Mouse (Mus musculus) limb, embryonic 14.5 days (tissue): Measurements from ENCODE around the gene Tnip1. TPM values are rescaled to one million over a fixed set of nuclear protein-coding genes. Genes with fewer than 3 reads are reported as not detected.
"Not testable (repeated sequence)": the region's sequence is repeated elsewhere in the genome, so short reads cannot be mapped to it uniquely, and the experiment has no call there.

Experiments used
- ATAC-seq: fragments of 200-750 bp; cut with Nextera tagmentation; 2 replicates; pipeline ENCODE4 v1.8.0; 2017; ENCODE audit warnings: low read depth, moderate number of reproducible peaks, moderate TSS enrichment; ENCODE audit not compliant: low FRiP score
- DNase-seq: peaks from one replicate; pipeline ENCODE4 v3.0.0-alpha.2; 2015; ENCODE audit warnings: low spot score
- H3K27ac ChIP-seq: fragments of 300-500 bp; sonication (generic); replicated peaks from 2 replicates; pipeline ENCODE4 v1.5.1; 2014; ENCODE audit warnings: low read depth, mild to moderate bottlenecking, low read length, moderate library complexity, mixed read lengths
- H3K27me3 ChIP-seq: fragments of 300-500 bp; sonication (generic); 2 replicates; pipeline ENCODE4 v1.6.1; 2014; ENCODE audit warnings: low read length, mixed read lengths; ENCODE audit not compliant: control insufficient read depth, insufficient read depth
- H3K36me3 ChIP-seq: fragments of 300-500 bp; sonication (generic); 2 replicates; pipeline ENCODE4 v1.6.1; 2014; ENCODE audit warnings: mild to moderate bottlenecking, low read length, moderate library complexity, mixed read lengths; ENCODE audit not compliant: control insufficient read depth, insufficient read depth
- H3K4me1 ChIP-seq: fragments of 300-500 bp; sonication (generic); 2 replicates; pipeline ENCODE4 v1.6.1; 2014; ENCODE audit warnings: antibody characterized with exemption, low read length, mixed read lengths; ENCODE audit not compliant: control insufficient read depth, insufficient read depth
- H3K4me2 ChIP-seq: fragments of 300-500 bp; sonication (generic); replicated peaks from 2 replicates; pipeline ENCODE4 v1.6.1; 2014; ENCODE audit warnings: low read depth, mild to moderate bottlenecking, low read length, moderate library complexity; ENCODE audit not compliant: severe bottlenecking
- H3K4me3 ChIP-seq: fragments of 300-500 bp; sonication (generic); replicated peaks from 2 replicates; pipeline ENCODE4 v1.5.1; 2014; ENCODE audit warnings: low read length
- H3K9ac ChIP-seq: fragments of 300-500 bp; sonication (generic); 2 replicates; pipeline ENCODE4 v1.6.1; 2014; ENCODE audit warnings: mild to moderate bottlenecking, low read depth, low read length, moderate library complexity; ENCODE audit not compliant: severe bottlenecking
- H3K9me3 ChIP-seq: fragments of 300-500 bp; sonication (generic); 2 replicates; pipeline ENCODE4 v1.6.1; 2016; ENCODE audit warnings: low read length; ENCODE audit not compliant: control insufficient read depth
- POLR2A ChIP-seq: fragments of 200-500 bp; IDR thresholded peaks from 2 replicates; pipeline ENCODE4 v1.8.0; 2012; ENCODE audit warnings: inconsistent platforms, mild to moderate bottlenecking, moderate library complexity, borderline replicate concordance; ENCODE audit not compliant: insufficient read depth, insufficient read length; ENCODE audit errors: extremely low read depth
- WGBS: fragments of 180-500 bp; shearing (Covaris S2); extraction: QIAGEN DNeasy Blood & Tissue Kit; methylation state at CpG from one replicate; pipeline ENCODE4 v1.1.7; 2014; 5-methylcytosine and 5-hydroxymethylcytosine counted together
- polyA plus RNA-seq, 2 experiments: library from polyadenylated mRNA; depleted of rRNA in 1 of 2; stranded (reverse) in 1 of 2; unstranded in 1 of 2; fragments of >200 nt; fragmentation: Nextera tagmentation in 1 of 2; extraction: Ambion mirVana in 1 of 2; gene quantifications; 2 replicates each; pipeline versions ENCODE4 v1.2.1 to v1.2.3; 2012 to 2014

The Tnip1 gene
- polyA plus RNA-seq, 2 experiments: 20.0 to 21.6 TPM

GRCm38 (mm10) chr11:54961164-54961850 is 1.4 kb downstream of the Tnip1 start:
- 69% methylated on average over 6 of the region's 6 CpGs for WGBS
- H3K9me3 ChIP-seq: no peaks in the 10 kb centered on the region
- H3K9ac ChIP-seq: no peak overlapping the region
- no peaks in the 10 kb centered on the region for H3K27me3 ChIP-seq
- no peak overlapping the region for H3K27ac ChIP-seq
- DNase-seq (no peak), ATAC-seq (no peak)
- H3K4me2 ChIP-seq: no peak overlapping the region
- no peak overlapping the region for H3K4me3 ChIP-seq
- no peaks in the 10 kb centered on the region for H3K36me3 ChIP-seq
- TF ChIP-seq POLR2A: no peak
- no peaks in the 10 kb centered on the region; the same call in 1 of the 2 replicates for H3K4me1 ChIP-seq

GRCm38 (mm10) chr11:54960251-54960650 is 2.5 kb downstream of the Tnip1 start:
- Histone ChIP-seq H3K4me3 (no peak overlapping the region), H3K4me1 (no peaks in the 10 kb centered on the region; the same call in 1 of the 2 replicates), H3K4me2 (no peak overlapping the region), H3K27me3 (no peaks in the 10 kb centered on the region), H3K27ac (no peak overlapping the region), H3K36me3 (no peaks in the 10 kb centered on the region), H3K9me3 (no peaks in the 10 kb centered on the region), H3K9ac (no peak overlapping the region)
- no peak for TF ChIP-seq POLR2A
- DNase-seq (no peak), ATAC-seq (no peak)
- 85% methylated on average over 6 of the region's 6 CpGs for WGBS

GRCm38 (mm10) chr11:54958571-54959073 is 4.1 kb downstream of the Tnip1 start:
- Histone ChIP-seq H3K4me3 (no peak overlapping the region), H3K4me2 (no peak overlapping the region), H3K36me3 (no peaks in the 10 kb centered on the region), H3K9ac (no peak overlapping the region), H3K9me3 (no peaks in the 10 kb centered on the region), H3K4me1 (peaks cover 7% of the 10 kb centered on the region), H3K27ac (no peak overlapping the region), H3K27me3 (no peaks in the 10 kb centered on the region)
- WGBS: 25% methylated on average over 3 of the region's 3 CpGs
- ATAC-seq (no peak), DNase-seq (no peak)
- no peak for TF ChIP-seq POLR2A

- DNase-seq, ATAC-seq, H3K36me3 ChIP-seq, H3K4me2 ChIP-seq, H3K9ac ChIP-seq, H3K27me3 ChIP-seq, H3K4me3 ChIP-seq, H3K4me1 ChIP-seq, H3K27ac ChIP-seq, H3K9me3 ChIP-seq: not testable (repeated sequence)
- 91% methylated on average over 3 of the region's 3 CpGs for WGBS
Observed at GRCm38 (mm10) chr11:54957708-54958107, 5.0 kb downstream of the Tnip1 start.

GRCm38 (mm10) chr11:54956912-54957311 is 5.8 kb downstream of the Tnip1 start:
- ATAC-seq (no peak), DNase-seq (no peak)
- WGBS: 62% methylated on average over 7 of the region's 7 CpGs
- Histone ChIP-seq H3K27me3 (no peaks in the 10 kb centered on the region), H3K9me3 (no peaks in the 10 kb centered on the region), H3K9ac (no peak overlapping the region), H3K4me2 (no peak overlapping the region), H3K4me3 (no peak overlapping the region), H3K27ac (no peak overlapping the region), H3K4me1 (peaks cover 7% of the 10 kb centered on the region; the same call in 1 of the 2 replicates), H3K36me3 (no peaks in the 10 kb centered on the region)
- TF ChIP-seq POLR2A: no peak
